In the genomic region with DNA sequence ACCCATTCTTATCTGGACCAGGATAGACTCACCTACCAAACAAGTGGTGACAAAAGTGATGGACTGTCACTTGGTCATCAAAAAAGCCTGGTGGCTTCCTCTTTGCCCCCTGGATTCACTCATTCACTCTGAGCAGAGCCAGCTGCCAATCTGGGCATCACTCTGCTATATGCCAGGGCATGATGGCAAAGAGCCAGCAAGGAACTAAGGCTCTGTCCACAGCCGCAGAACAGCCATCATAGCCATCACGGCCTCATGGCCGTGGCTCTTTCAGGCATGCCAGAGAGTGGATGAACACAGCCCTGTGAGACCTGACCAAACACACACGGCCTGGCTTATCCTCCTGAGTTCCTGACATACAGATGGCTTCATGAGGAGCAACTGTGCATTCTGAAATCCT, we compare ENCODE assay signal across 1 mouse cellular context.
TF ChIP-seq lines count a peak whose summit lies in the region.

No protein-coding gene starts in this region.

TF ChIP-seq in myocyte, 11 proteins besides CTCF, POLR2A, EP300 and RAD21 (continued from another document):
- TF ChIP-seq TCF3 (IDR thresholded peaks at IDR 0.05; ENCODE audit: insufficient read length, low read depth) = no peak
- TF ChIP-seq USF1 (IDR thresholded peaks at IDR 0.05; ENCODE audit: low read depth) = no peak
